Mouse (Mus musculus) left cerebral cortex, adult 2 months (tissue): ENCODE data around the gene Rgr. TPM values are rescaled to one million over a fixed set of nuclear protein-coding genes. Genes with fewer than 3 reads are reported as not detected.
"Not testable (repeated sequence)": the region's sequence is repeated elsewhere in the genome, so short reads cannot be mapped to it uniquely, and the experiment has no call there.

Experiments
- DNase-seq, 2 experiments: peaks; one replicate each; pipeline ENCODE4 v3.0.0; 2021 to 2022; ENCODE audit warnings: low spot score in 2 of 2, mixed read lengths in 1 of 2; ENCODE audit errors: extremely low spot score in 1 of 2
- H3K27ac ChIP-seq: fragments of 200-600 bp; 2 replicates; pipeline ENCODE4 v1.8.1; 2022
- H3K4me3 ChIP-seq: fragments of 200-600 bp; 2 replicates; pipeline ENCODE4 v1.8.1; 2022
- CTCF ChIP-seq: fragments of 200-600 bp; IDR thresholded peaks from 2 replicates; pipeline ENCODE4 v1.8.1; 2022; ENCODE audit warnings: antibody characterized with exemption, mild to moderate bottlenecking, moderate library complexity
- intact Hi-C: fragments of 180-260 bp; cut with DNase I; formaldehyde crosslinking; loops from one replicate; pipeline ENCODE4 v1.15.1; 2025
- total RNA-seq, 2 experiments: library from RNA; stranded (reverse); gene quantifications; 2 replicates each; pipeline ENCODE4 v1.2.3; 2021

Rgr gene
- total RNA-seq, 2 experiments from 2014 or later: not detected

- H3K4me3 ChIP-seq: no peak overlapping the region
- H3K27ac ChIP-seq: no peak overlapping the region
- no peak for DNase-seq
- TF ChIP-seq CTCF: no peak
- intact Hi-C loops: loop anchor here (1.0 to 5.0 kb wide), 4 partner anchors 80 to 165 kb away; no protein-coding TSS in a partner anchor
Observed at GRCm38 (mm10) chr14:37032481-37033104, 16.2 kb downstream of the Rgr start.

GRCm38 (mm10) chr14:37028555-37028954, 20.2 kb downstream of the Rgr start:
- Histone ChIP-seq H3K27ac (no peak overlapping the region), H3K4me3 (no peak overlapping the region)
- intact Hi-C loops: no loop called here
- no peak for DNase-seq
- no peak for TF ChIP-seq CTCF

GRCm38 (mm10) chr14:37027951-37028350, 20.8 kb downstream of the Rgr start:
- DNase-seq: no peak
- TF ChIP-seq CTCF: no peak
- Histone ChIP-seq H3K27ac (no peak overlapping the region), H3K4me3 (no peak overlapping the region)
- intact Hi-C loops: no loop called here

GRCm38 (mm10) chr14:37027248-37027933, 21.4 kb downstream of the Rgr start:
- no peak overlapping the region for H3K27ac ChIP-seq
- no peak overlapping the region for H3K4me3 ChIP-seq
- no peak for DNase-seq
- intact Hi-C loops: no loop called here
- TF ChIP-seq CTCF: no peak

GRCm38 (mm10) chr14:37015894-37016293, 32.9 kb downstream of the Rgr start:
- no peak for TF ChIP-seq CTCF
- intact Hi-C loops: no loop called here
- DNase-seq: no peak

GRCm38 (mm10) chr14:37013644-37014043, 35.1 kb downstream of the Rgr start:
- intact Hi-C loops: no loop called here
- no peak overlapping the region for H3K27ac ChIP-seq
- no peak for TF ChIP-seq CTCF
- no peak for DNase-seq
- H3K4me3 ChIP-seq: no peak overlapping the region

More at GRCm38 (mm10) chr14:37015894-37016293, 32.9 kb downstream of the Rgr start:
- Histone ChIP-seq H3K27ac (no peak overlapping the region), H3K4me3 (no peak overlapping the region)

GRCm38 (mm10) chr14:37009686-37010085, 39.1 kb downstream of the Rgr start:
- H3K4me3 ChIP-seq: no peak overlapping the region
- no peak for DNase-seq
- intact Hi-C loops: no loop called here
- TF ChIP-seq CTCF: no peak
- no peak overlapping the region for H3K27ac ChIP-seq

GRCm38 (mm10) chr14:37006489-37006888, 42.3 kb downstream of the Rgr start:
- intact Hi-C loops: no loop called here
- DNase-seq: no peak

GRCm38 (mm10) chr14:37005865-37006264, 42.9 kb downstream of the Rgr start:
- Histone ChIP-seq H3K4me3 (no peak overlapping the region), H3K27ac (no peak overlapping the region)
- intact Hi-C loops: no loop called here
- no peak for TF ChIP-seq CTCF
- no peak for DNase-seq

More at GRCm38 (mm10) chr14:37006489-37006888, 42.3 kb downstream of the Rgr start:
- no peak for TF ChIP-seq CTCF
- Histone ChIP-seq H3K27ac (no peak overlapping the region), H3K4me3 (no peak overlapping the region)

- TF ChIP-seq CTCF: no peak
- no peak overlapping the region for H3K27ac ChIP-seq
- no peak for DNase-seq
- intact Hi-C loops: no loop called here
- no peak overlapping the region for H3K4me3 ChIP-seq
Observed at GRCm38 (mm10) chr14:37003431-37004095, 45.2 kb downstream of the Rgr start.

GRCm38 (mm10) chr14:37002852-37003251, 45.9 kb downstream of the Rgr start:
- Histone ChIP-seq H3K4me3 (no peak overlapping the region), H3K27ac (no peak overlapping the region)
- DNase-seq: no peak
- intact Hi-C loops: no loop called here
- TF ChIP-seq CTCF: no peak

GRCm38 (mm10) chr14:37000780-37001179, 48.0 kb downstream of the Rgr start:
- intact Hi-C loops, H3K27ac ChIP-seq, DNase-seq, H3K4me3 ChIP-seq: not testable (repeated sequence)
